Mouse (Mus musculus) forebrain, embryonic 15.5 days (tissue): ENCODE results near the gene Tpcn1. TPM values are rescaled to one million over a fixed set of nuclear protein-coding genes. Genes with fewer than 3 reads are reported as not detected.

ENCODE experiments used
- ATAC-seq: fragments of 200-750 bp; cut with Nextera tagmentation; replicated peaks from 2 replicates; pipeline ENCODE4 v1.8.0; 2017; ENCODE audit warnings: mild to moderate bottlenecking, moderate TSS enrichment, moderate library complexity
- H3K27ac ChIP-seq: fragments of 300-500 bp; sonication (generic); replicated peaks from 2 replicates; pipeline ENCODE4 v1.5.1; 2015; ENCODE audit warnings: mild to moderate bottlenecking, inconsistent platforms
- H3K27me3 ChIP-seq: fragments of 300-500 bp; sonication (generic); 2 replicates; pipeline ENCODE4 v1.6.1; 2015; ENCODE audit warnings: inconsistent platforms
- H3K36me3 ChIP-seq: fragments of 300-500 bp; sonication (generic); 2 replicates; pipeline ENCODE4 v1.6.1; 2015; ENCODE audit warnings: mild to moderate bottlenecking, inconsistent platforms
- H3K4me1 ChIP-seq: fragments of 300-500 bp; sonication (generic); 2 replicates; pipeline ENCODE4 v1.6.1; 2015; ENCODE audit warnings: inconsistent platforms
- H3K4me2 ChIP-seq: fragments of 300-500 bp; sonication (generic); replicated peaks from 2 replicates; pipeline ENCODE4 v1.6.1; 2015; ENCODE audit warnings: mild to moderate bottlenecking, inconsistent platforms
- H3K4me3 ChIP-seq: fragments of 300-500 bp; sonication (generic); 2 replicates; pipeline ENCODE4 v1.5.1; 2015; ENCODE audit warnings: mild to moderate bottlenecking, inconsistent platforms
- H3K9ac ChIP-seq: fragments of 300-500 bp; sonication (generic); replicated peaks from 2 replicates; pipeline ENCODE4 v1.6.1; 2015; ENCODE audit warnings: mild to moderate bottlenecking, inconsistent platforms
- H3K9me3 ChIP-seq: fragments of 300-500 bp; sonication (generic); 2 replicates; pipeline ENCODE4 v1.6.1; 2016; ENCODE audit warnings: inconsistent platforms
- WGBS: fragments of 180-500 bp; shearing (Covaris S2); methylation state at CpG from one replicate; pipeline ENCODE4 v1.1.7; 2015; ENCODE audit warnings: mixed read lengths; 5-methylcytosine and 5-hydroxymethylcytosine counted together
- polyA plus RNA-seq: library from polyadenylated mRNA; unstranded; fragments of >200 nt; fragmentation: Nextera tagmentation; extraction: Ambion mirVana; gene quantifications from 2 replicates; pipeline ENCODE4 v1.2.1, GENCODE M21; 2015

Gene Tpcn1
- polyA plus RNA-seq, 1 experiment from 2014 or later, result 17.4 TPM

- H3K4me1 ChIP-seq, result peaks cover 26% of the 10 kb centered on the region
- peak overlapping the region; percentile 77 for H3K4me3 ChIP-seq
- peak overlapping the region; percentile 81 for H3K9ac ChIP-seq
- no peaks in the 10 kb centered on the region for H3K27me3 ChIP-seq
- WGBS, result 28% methylated on average over 9 of the region's 9 CpGs
- ATAC-seq, result no peak
- peaks cover 3% of the 10 kb centered on the region; the same call in 1 of the 2 replicates for H3K36me3 ChIP-seq
- H3K27ac ChIP-seq, result no peak overlapping the region
- H3K4me2 ChIP-seq, result peak overlapping the region; percentile 94
- no peaks in the 10 kb centered on the region for H3K9me3 ChIP-seq
These were observed 902 bp downstream of the Tpcn1 start for GRCm38 (mm10) chr5:120587616-120587926.

GRCm38 (mm10) chr5:120586741-120587615, 1.5 kb downstream of the Tpcn1 start:
- no peaks in the 10 kb centered on the region for H3K27me3 ChIP-seq
- no peak overlapping the region for H3K27ac ChIP-seq
- no peak overlapping the region for H3K9ac ChIP-seq
- peak overlapping the region; percentile 94 for H3K4me2 ChIP-seq
- no peaks in the 10 kb centered on the region for H3K9me3 ChIP-seq
- ATAC-seq, result no peak
- H3K4me1 ChIP-seq, result peaks cover 26% of the 10 kb centered on the region
- H3K36me3 ChIP-seq, result peaks cover 3% of the 10 kb centered on the region; the same call in 1 of the 2 replicates
- WGBS, result 9% methylated on average over 17 of the region's 17 CpGs
- peak overlapping the region; percentile 77 for H3K4me3 ChIP-seq

- H3K4me3 ChIP-seq, result no peak overlapping the region
- no peaks in the 10 kb centered on the region for H3K9me3 ChIP-seq
- no peak for ATAC-seq
- 42% methylated on average over 15 of the region's 15 CpGs for WGBS
- no peak overlapping the region for H3K4me2 ChIP-seq
- no peak overlapping the region for H3K27ac ChIP-seq
- peaks cover 3% of the 10 kb centered on the region; the same call in 1 of the 2 replicates for H3K36me3 ChIP-seq
- peaks cover 31% of the 10 kb centered on the region for H3K4me1 ChIP-seq
- no peak overlapping the region for H3K9ac ChIP-seq
- no peaks in the 10 kb centered on the region for H3K27me3 ChIP-seq
These were observed 3.5 kb downstream of the Tpcn1 start for GRCm38 (mm10) chr5:120584968-120585367.

GRCm38 (mm10) chr5:120583511-120583910, 5.0 kb downstream of the Tpcn1 start:
- Histone ChIP-seq H3K4me2 (no peak overlapping the region), H3K4me1 (peaks cover 40% of the 10 kb centered on the region), H3K27ac (no peak overlapping the region), H3K9me3 (no peaks in the 10 kb centered on the region), H3K36me3 (peaks cover 3% of the 10 kb centered on the region; the same call in 1 of the 2 replicates), H3K4me3 (no peak overlapping the region), H3K27me3 (no peaks in the 10 kb centered on the region), H3K9ac (no peak overlapping the region)
- 94% methylated on average over 4 of the region's 4 CpGs for WGBS
- no peak for ATAC-seq

GRCm38 (mm10) chr5:120582002-120582401, 6.5 kb downstream of the Tpcn1 start:
- Histone ChIP-seq H3K36me3 (peaks cover 3% of the 10 kb centered on the region; the same call in 1 of the 2 replicates), H3K9me3 (no peaks in the 10 kb centered on the region), H3K9ac (no peak overlapping the region), H3K4me1 (peaks cover 30% of the 10 kb centered on the region), H3K27ac (no peak overlapping the region), H3K27me3 (no peaks in the 10 kb centered on the region), H3K4me2 (no peak overlapping the region), H3K4me3 (no peak overlapping the region)
- no peak for ATAC-seq
- 91% methylated on average over 9 of the region's 9 CpGs for WGBS

GRCm38 (mm10) chr5:120579898-120580626, 8.4 kb downstream of the Tpcn1 start:
- Histone ChIP-seq H3K9me3 (no peaks in the 10 kb centered on the region), H3K4me1 (peaks cover 25% of the 10 kb centered on the region), H3K9ac (no peak overlapping the region), H3K27me3 (no peaks in the 10 kb centered on the region), H3K4me2 (no peak overlapping the region), H3K36me3 (peaks cover 3% of the 10 kb centered on the region; the same call in 1 of the 2 replicates), H3K27ac (peak overlapping the region; percentile 78), H3K4me3 (no peak overlapping the region)
- 79% methylated on average over 26 of the region's 26 CpGs for WGBS
- ATAC-seq, result no peak; the same call in 1 of the 2 replicates

GRCm38 (mm10) chr5:120579211-120579897, 9.1 kb downstream of the Tpcn1 start:
- peaks cover 3% of the 10 kb centered on the region; the same call in 1 of the 2 replicates for H3K36me3 ChIP-seq
- peak; percentile 32; the same call in 1 of the 2 replicates for ATAC-seq
- H3K4me2 ChIP-seq, result no peak overlapping the region
- peak overlapping the region; percentile 78 for H3K27ac ChIP-seq
- no peak overlapping the region for H3K9ac ChIP-seq
- 65% methylated on average over 26 of the region's 26 CpGs for WGBS
- no peaks in the 10 kb centered on the region for H3K9me3 ChIP-seq
- H3K4me1 ChIP-seq, result peaks cover 23% of the 10 kb centered on the region
- H3K27me3 ChIP-seq, result no peaks in the 10 kb centered on the region
- H3K4me3 ChIP-seq, result no peak overlapping the region

- WGBS, result 58% methylated on average over 12 of the region's 12 CpGs
- no peak for ATAC-seq
These were observed 9.9 kb downstream of the Tpcn1 start for GRCm38 (mm10) chr5:120578504-120579081.

GRCm38 (mm10) chr5:120577935-120578441, 10.5 kb downstream of the Tpcn1 start:
- Histone ChIP-seq H3K27me3 (no peaks in the 10 kb centered on the region), H3K9ac (no peak overlapping the region), H3K36me3 (0 out of 2 replicates have a peak, but pooled peaks cover under 1% of the 10 kb centered on the region), H3K4me2 (no peak overlapping the region), H3K9me3 (no peaks in the 10 kb centered on the region), H3K4me3 (no peak overlapping the region), H3K4me1 (peaks cover 23% of the 10 kb centered on the region), H3K27ac (no peak overlapping the region)
- no peak for ATAC-seq
- WGBS, result 55% methylated on average over 10 of the region's 10 CpGs

More at GRCm38 (mm10) chr5:120578504-120579081, 9.9 kb downstream of the Tpcn1 start:
- Histone ChIP-seq H3K4me1 (peaks cover 23% of the 10 kb centered on the region), H3K9me3 (no peaks in the 10 kb centered on the region), H3K9ac (no peak overlapping the region), H3K4me2 (no peak overlapping the region), H3K27me3 (no peaks in the 10 kb centered on the region), H3K27ac (0 out of 2 replicates have a peak overlapping the region, but pooled peaks have one; percentile 9), H3K36me3 (peaks cover 3% of the 10 kb centered on the region; the same call in 1 of the 2 replicates), H3K4me3 (no peak overlapping the region)

GRCm38 (mm10) chr5:120576781-120577301, 11.6 kb downstream of the Tpcn1 start:
- Histone ChIP-seq H3K4me3 (no peak overlapping the region), H3K4me2 (no peak overlapping the region), H3K9ac (no peak overlapping the region), H3K9me3 (no peaks in the 10 kb centered on the region), H3K27me3 (no peaks in the 10 kb centered on the region), H3K27ac (no peak overlapping the region), H3K36me3 (no peaks in the 10 kb centered on the region), H3K4me1 (peaks cover 23% of the 10 kb centered on the region)
- ATAC-seq, result no peak
- 77% methylated on average over 11 of the region's 11 CpGs for WGBS

- no peaks in the 10 kb centered on the region for H3K9me3 ChIP-seq
- no peak overlapping the region for H3K4me3 ChIP-seq
- no peak overlapping the region for H3K9ac ChIP-seq
- no peak overlapping the region for H3K4me2 ChIP-seq
- no peak overlapping the region for H3K27ac ChIP-seq
- H3K36me3 ChIP-seq, result no peaks in the 10 kb centered on the region
- 81% methylated on average over 10 of the region's 10 CpGs for WGBS
- H3K4me1 ChIP-seq, result peaks cover 35% of the 10 kb centered on the region
- H3K27me3 ChIP-seq, result no peaks in the 10 kb centered on the region
- ATAC-seq, result no peak
These were observed 13.9 kb downstream of the Tpcn1 start for GRCm38 (mm10) chr5:120574469-120575063.
